ENCODE assay signal across 10 mouse cellular contexts in genomic region chr4:152343296-152343695, GRCm38 (mm10). TPM values are rescaled to one million over a fixed set of nuclear protein-coding genes. Genes with fewer than 3 reads are reported as not detected.
DNase-seq lines count a peak whose midpoint lies in the region; ATAC-seq and TF ChIP-seq lines count a peak whose summit lies in the region.
"Had no signal": no experiment of that assay in that cellular context is flagged by ENCODE, and none has a peak within 500 bp of the region (broad histone marks: within the 10 kb centered on the region; RNA-seq: fewer than 3 reads in every experiment).

No protein-coding gene starts in this region.

- ATAC-seq in megakaryocyte progenitor cell, adult 5-6 weeks (replicated peaks; ENCODE audit: poor library complexity), result peak; percentile 53

- 14% methylated on average over 5 of the region's 5 CpGs for WGBS in lung, adult 2 months

- TF ChIP-seq CTCF in lung, adult 2 months (IDR thresholded peaks at IDR 0.05; ENCODE audit: insufficient read depth, low read length), result peak; percentile 63
- TF ChIP-seq CTCF in cortical plate, adult 2 months (IDR thresholded peaks at IDR 0.05; ENCODE audit: extremely low read depth, insufficient read depth, low read length), result peak; percentile 72

- no peak overlapping the region for H3K27ac ChIP-seq in cortical plate, adult 2 months (ENCODE audit: insufficient read depth, low read length)

- peak; percentile 52 for DNase-seq in adrenal gland, postnatal 14 days
- DNase-seq in adrenal gland, postnatal 25 days, result no peak
- no peak for DNase-seq in lung, adult 2 months
- no peak for DNase-seq in lung, postnatal 25 days (ENCODE audit: low spot score)
- no peak for DNase-seq in layer of hippocampus, adult 9-11 months
- no peak for DNase-seq in spleen, postnatal 4 days (ENCODE audit: low spot score in 2 of 2)

- H3K4me1 ChIP-seq in lung, adult 2 months (ENCODE audit: control insufficient read depth, insufficient read depth, low read length), result peaks cover 7% of the 10 kb centered on the region; the same call in 1 of the 2 replicates
- peaks cover 22% of the 10 kb centered on the region for H3K4me1 ChIP-seq in cortical plate, adult 2 months (ENCODE audit: control insufficient read depth, insufficient read depth, low read length)

- no peak for TF ChIP-seq POLR2A in lung, adult 2 months (IDR thresholded peaks at IDR 0.05; ENCODE audit: borderline replicate concordance, extremely low read depth, low read depth, low read length)
- TF ChIP-seq POLR2A in cortical plate, adult 2 months (IDR thresholded peaks at IDR 0.05; ENCODE audit: extremely low read depth, insufficient read depth, low read length), result no peak

- no peak overlapping the region for H3K4me3 ChIP-seq in lung, adult 2 months (replicated peaks; ENCODE audit: extremely low read depth, low read depth, low read length)
- H3K4me3 ChIP-seq in cortical plate, adult 2 months (ENCODE audit: insufficient read depth, low read length), result no peak overlapping the region

RNA-seq across cellular contexts. Expression of gene Chd5, which starts 4.8 kb away (rescaled TPM):
- 7.1 and 8.0 TPM in 2 replicates for total RNA-seq in adrenal gland, postnatal 14 days (2021)
- total RNA-seq in adrenal gland, postnatal 25 days (2021), result 4.2 and 9.5 TPM in 2 replicates
- polyA plus RNA-seq in lung, adult 2 months (2012; rRNA removed), result 0.85 and 0.99 TPM in 2 replicates
- 67.5 and 75.5 TPM in 2 replicates for polyA plus RNA-seq in cortical plate, adult 2 months (2012; rRNA removed)
- total RNA-seq in megakaryocyte progenitor cell, adult 5-6 weeks (2015), result not detected in 2 replicates
- 0.07 and 0.08 TPM in 2 replicates for total RNA-seq in megakaryocyte progenitor cell, adult 5-6 weeks (2017)

RNA-seq across cellular contexts. Expression of gene Rpl22, which starts 17.8 kb away (rescaled TPM):
- total RNA-seq in adrenal gland, postnatal 14 days (2021), result 493 and 564 TPM in 2 replicates
- total RNA-seq in adrenal gland, postnatal 25 days (2021), result 458 and 532 TPM in 2 replicates
- polyA plus RNA-seq in lung, adult 2 months (2012; rRNA removed), result 20.3 and 43.0 TPM in 2 replicates
- 201 and 216 TPM in 2 replicates for polyA plus RNA-seq in cortical plate, adult 2 months (2012; rRNA removed)
- 1,636 and 1,708 TPM in 2 replicates for total RNA-seq in megakaryocyte progenitor cell, adult 5-6 weeks (2015)
- total RNA-seq in megakaryocyte progenitor cell, adult 5-6 weeks (2017), result 3,182 and 3,570 TPM in 2 replicates

RNA-seq across cellular contexts. Expression of gene Rnf207, which starts 24.5 kb away (rescaled TPM):
- total RNA-seq in adrenal gland, postnatal 14 days (2021), result 0.26 TPM in 1 of 2 replicates, not detected in the other
- 1.1 TPM in 1 of 2 replicates, not detected in the other for total RNA-seq in adrenal gland, postnatal 25 days (2021)
- polyA plus RNA-seq in lung, adult 2 months (2012; rRNA removed), result 5.8 and 5.9 TPM in 2 replicates
- 22.2 and 25.0 TPM in 2 replicates for polyA plus RNA-seq in cortical plate, adult 2 months (2012; rRNA removed)
- 0.12 TPM in 1 of 2 replicates, not detected in the other for total RNA-seq in megakaryocyte progenitor cell, adult 5-6 weeks (2015)
- total RNA-seq in megakaryocyte progenitor cell, adult 5-6 weeks (2017), result not detected in 2 replicates
- polyA plus RNA-seq: G1E had no signal

RNA-seq across cellular contexts. Expression of gene Icmt, which starts 46.3 kb away (rescaled TPM):
- total RNA-seq in adrenal gland, postnatal 14 days (2021), result 36.9 and 39.6 TPM in 2 replicates
- total RNA-seq in adrenal gland, postnatal 25 days (2021), result 44.9 and 48.7 TPM in 2 replicates
- polyA plus RNA-seq in lung, adult 2 months (2012; rRNA removed), result 32.2 and 36.4 TPM in 2 replicates
- 32.9 and 35.2 TPM in 2 replicates for polyA plus RNA-seq in cortical plate, adult 2 months (2012; rRNA removed)
- 7.9 and 12.1 TPM in 2 replicates for total RNA-seq in megakaryocyte progenitor cell, adult 5-6 weeks (2015)
- total RNA-seq in megakaryocyte progenitor cell, adult 5-6 weeks (2017), result 11.5 and 14.8 TPM in 2 replicates

RNA-seq across cellular contexts. Expression of gene Hes3, which starts 51.8 kb away (rescaled TPM):
- not detected in 2 replicates for total RNA-seq in adrenal gland, postnatal 14 days (2021)
- total RNA-seq in adrenal gland, postnatal 25 days (2021), result not detected in 2 replicates
- 0.09 TPM in 1 of 2 replicates, not detected in the other for polyA plus RNA-seq in lung, adult 2 months (2012; rRNA removed)
- polyA plus RNA-seq in cortical plate, adult 2 months (2012; rRNA removed), result 1.1 and 1.2 TPM in 2 replicates
- total RNA-seq in megakaryocyte progenitor cell, adult 5-6 weeks (2015), result not detected in 2 replicates
- not detected in 2 replicates for total RNA-seq in megakaryocyte progenitor cell, adult 5-6 weeks (2017)
- total RNA-seq: G1E; heart, adult 18-20 months had no signal
- polyA plus RNA-seq: G1E had no signal
